ENCODE assay signal across 23 mouse cellular contexts in genomic region chr15:100473926-100474503, GRCm38 (mm10). TPM values are rescaled to one million over a fixed set of nuclear protein-coding genes. Genes with fewer than 3 reads are reported as not detected.
"Had no signal": no experiment of that assay in that cellular context is flagged by ENCODE, and none has a peak within 500 bp of the region (broad histone marks: within the 10 kb centered on the region; RNA-seq: fewer than 3 reads in every experiment).

No protein-coding gene starts in this region.

- H3K27ac ChIP-seq: intestine, embryonic 15.5 days; kidney, embryonic 15.5 days; limb, embryonic 12.5 days; limb, embryonic 15.5 days; liver, embryonic 15.5 days; macrophage; midbrain, embryonic 12.5 days; midbrain, embryonic 15.5 days had no signal

- H3K27me3 ChIP-seq: intestine, embryonic 15.5 days; kidney, embryonic 15.5 days; limb, embryonic 12.5 days; limb, embryonic 15.5 days; liver, embryonic 15.5 days; midbrain, embryonic 12.5 days; midbrain, embryonic 15.5 days had no signal

- DNase-seq: kidney, adult 11 months; kidney, adult 8-10 months; kidney, postnatal 10 days; kidney, postnatal 36 days; left cerebral cortex, postnatal 4 days; lung, embryonic 14.5 days; thymus, postnatal 25 days had no signal

- H3K9ac ChIP-seq: intestine, embryonic 15.5 days; kidney, embryonic 15.5 days; limb, embryonic 12.5 days; limb, embryonic 15.5 days; liver, embryonic 15.5 days; lung, embryonic 14.5 days; midbrain, embryonic 12.5 days; midbrain, embryonic 15.5 days had no signal

- H3K9me3 ChIP-seq: intestine, embryonic 15.5 days; kidney, embryonic 15.5 days; limb, embryonic 15.5 days; liver, embryonic 15.5 days; midbrain, embryonic 12.5 days; midbrain, embryonic 15.5 days had no signal

- ATAC-seq: intestine, embryonic 15.5 days; lung, postnatal 0 days; midbrain, embryonic 15.5 days had no signal

- H3K4me3 ChIP-seq: intestine, embryonic 15.5 days; kidney, embryonic 15.5 days; limb, embryonic 12.5 days; limb, embryonic 15.5 days; liver, embryonic 15.5 days; midbrain, embryonic 12.5 days; midbrain, embryonic 15.5 days; myocyte had no signal

- H3K4me2 ChIP-seq: intestine, embryonic 15.5 days; kidney, embryonic 15.5 days; limb, embryonic 12.5 days; limb, embryonic 15.5 days; liver, embryonic 15.5 days; lung, embryonic 14.5 days; midbrain, embryonic 12.5 days; midbrain, embryonic 15.5 days had no signal

RNA-seq across cellular contexts. Expression of gene Gm5475, which starts 52.1 kb away (rescaled TPM):
- total RNA-seq: layer of hippocampus, adult 8-10 months; layer of hippocampus, postnatal 14 days; left cerebral cortex, postnatal 4 days; megakaryocyte, adult 5-6 weeks; monocyte, adult 5-6 weeks had no signal
- polyA plus RNA-seq: lung, embryonic 14.5 days; macrophage; neural tube, embryonic 14.5 days; spleen, adult 2 months had no signal
